ENCODE assay signal across 8 mouse cellular contexts in the genomic region with DNA sequence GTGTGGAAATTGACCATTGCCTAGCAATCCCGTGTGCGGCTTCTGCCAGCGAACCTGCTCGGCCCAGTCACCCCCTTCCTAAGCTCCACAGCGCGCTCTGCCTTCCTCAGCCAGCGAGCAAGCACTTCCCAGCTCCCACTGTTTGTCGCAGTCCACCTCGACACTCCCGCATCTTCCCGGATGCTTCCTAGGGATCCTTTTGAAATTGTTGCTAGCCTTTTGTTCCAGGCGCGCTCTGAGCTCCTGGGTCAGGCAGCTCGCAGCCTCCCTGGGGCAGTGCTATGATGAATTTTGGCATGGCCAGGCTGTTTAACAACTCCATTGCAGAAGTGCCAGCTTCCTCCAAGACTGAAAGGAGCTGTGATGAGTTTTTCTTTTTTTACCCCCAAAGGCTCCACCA.
DNase-seq lines count a peak whose midpoint lies in the region; ATAC-seq and TF ChIP-seq lines count a peak whose summit lies in the region.

No protein-coding gene starts in this region.

- H3K4me1 ChIP-seq in heart, embryonic 11.5 days (ENCODE audit: control insufficient read depth, insufficient read depth, low read length) = peaks cover 6% of the 10 kb centered on the region; the same call in 1 of the 2 replicates
- H3K4me1 ChIP-seq in embryonic facial prominence, embryonic 15.5 days = peaks cover 28% of the 10 kb centered on the region
- peaks cover 78% of the 10 kb centered on the region for H3K4me1 ChIP-seq in limb, embryonic 10.5 days
- no peaks in the 10 kb centered on the region for H3K4me1 ChIP-seq in cerebellum, adult 2 months (ENCODE audit: control insufficient read depth, insufficient read depth, low read length)

- TF ChIP-seq CTCF in cerebellum, adult 2 months (IDR thresholded peaks at IDR 0.05; ENCODE audit: borderline replicate concordance, insufficient read depth, low read depth, low read length) = no peak
- TF ChIP-seq CTCF in gastrocnemius, adult 2 months (IDR thresholded peaks at IDR 0.05) = no peak

- H3K36me3 ChIP-seq in heart, embryonic 11.5 days (ENCODE audit: control insufficient read depth, insufficient read depth, low read length) = no peaks in the 10 kb centered on the region
- no peaks in the 10 kb centered on the region for H3K36me3 ChIP-seq in embryonic facial prominence, embryonic 15.5 days
- no peaks in the 10 kb centered on the region for H3K36me3 ChIP-seq in limb, embryonic 10.5 days

- no peak for TF ChIP-seq POLR2A in cerebellum, adult 2 months (IDR thresholded peaks at IDR 0.05; ENCODE audit: borderline replicate concordance, insufficient read depth, low read length)

- no peaks in the 10 kb centered on the region for H3K9me3 ChIP-seq in heart, embryonic 11.5 days (replicated peaks; ENCODE audit: control insufficient read depth, low read length)
- H3K9me3 ChIP-seq in embryonic facial prominence, embryonic 15.5 days (replicated peaks) = no peaks in the 10 kb centered on the region
- no peaks in the 10 kb centered on the region for H3K9me3 ChIP-seq in limb, embryonic 10.5 days (replicated peaks)

- no peak for ATAC-seq in heart, embryonic 11.5 days (replicated peaks; ENCODE audit: insufficient number of reproducible peaks, low FRiP score, low TSS enrichment)
- no peak for ATAC-seq in embryonic facial prominence, embryonic 15.5 days (ENCODE audit: insufficient number of reproducible peaks, low FRiP score, low TSS enrichment, low read depth)

- no peak for DNase-seq in heart, adult 9 months (ENCODE audit: low spot score in 2 of 2)
- DNase-seq in ES-CJ7 (ENCODE audit: low read depth, low spot score) = peak; percentile 76
- DNase-seq in limb, embryonic 10.5 days (ENCODE audit: low spot score) = peak; percentile 62
- peak; percentile 26 for DNase-seq in right cerebral cortex, postnatal 4 days
- DNase-seq in cerebellum, adult 2 months = no peak
- DNase-seq in gastrocnemius, adult 2 months = no peak

- H3K9ac ChIP-seq in heart, embryonic 11.5 days (ENCODE audit: low read depth, low read length) = 0 out of 2 replicates have a peak overlapping the region, but pooled peaks have one; percentile 3
- H3K9ac ChIP-seq in embryonic facial prominence, embryonic 15.5 days = no peak overlapping the region

- WGBS in heart, embryonic 11.5 days (ENCODE audit: insufficient replicate concordance) = 1% methylated on average over 14 of the region's 14 CpGs
- 5% methylated on average over 14 of the region's 14 CpGs for WGBS in embryonic facial prominence, embryonic 15.5 days
- WGBS in limb, embryonic 10.5 days = 1% methylated on average over 14 of the region's 14 CpGs
- WGBS in cerebellum, adult 2 months = under 1% methylated on average over 14 of the region's 14 CpGs

- peak overlapping the region; percentile 59 for H3K4me2 ChIP-seq in heart, embryonic 11.5 days
- H3K4me2 ChIP-seq in embryonic facial prominence, embryonic 15.5 days (replicated peaks) = peak overlapping the region; percentile 48

- H3K27ac ChIP-seq in heart, embryonic 11.5 days (ENCODE audit: low read depth, low read length) = no peak overlapping the region
- H3K27ac ChIP-seq in embryonic facial prominence, embryonic 15.5 days (replicated peaks) = no peak overlapping the region
- peak overlapping the region; percentile 88 for H3K27ac ChIP-seq in limb, embryonic 10.5 days
- no peak overlapping the region for H3K27ac ChIP-seq in cerebellum, adult 2 months (ENCODE audit: insufficient read depth, low read length)
- no peak overlapping the region for H3K27ac ChIP-seq in gastrocnemius, adult 2 months

- intact Hi-C loops in gastrocnemius, adult 2 months (cut with DNase I) = no loop called here

- peak overlapping the region; percentile 22 for H3K4me3 ChIP-seq in heart, embryonic 11.5 days (ENCODE audit: low read depth, low read length)
- H3K4me3 ChIP-seq in embryonic facial prominence, embryonic 15.5 days (replicated peaks) = peak overlapping the region; percentile 17; the same call in 1 of the 2 replicates
- H3K4me3 ChIP-seq in limb, embryonic 10.5 days = peak overlapping the region; percentile 38
- H3K4me3 ChIP-seq in cerebellum, adult 2 months (replicated peaks; ENCODE audit: insufficient read depth, low read depth, low read length) = no peak overlapping the region
- no peak overlapping the region for H3K4me3 ChIP-seq in gastrocnemius, adult 2 months

- H3K27me3 ChIP-seq in heart, embryonic 11.5 days (ENCODE audit: control insufficient read depth, insufficient read depth, low read length) = no peaks in the 10 kb centered on the region
- H3K27me3 ChIP-seq in embryonic facial prominence, embryonic 15.5 days = no peaks in the 10 kb centered on the region
- H3K27me3 ChIP-seq in limb, embryonic 10.5 days (ENCODE audit: low read depth, poor library complexity, severe bottlenecking) = no peaks in the 10 kb centered on the region
- H3K27me3 ChIP-seq in cerebellum, adult 2 months (ENCODE audit: control insufficient read depth, insufficient read depth, low read length) = no peaks in the 10 kb centered on the region; the same call in 1 of the 2 replicates

Comparison
In these comparisons a context has a peak if more than half of its experiments do, and no peak if none do; other contexts are left out.
1. H3K4me3 ChIP-seq: peak in heart, embryonic 11.5 days (single experiment), embryonic facial prominence, embryonic 15.5 days (single experiment) and limb, embryonic 10.5 days (single experiment); none in cerebellum, adult 2 months (single experiment) and gastrocnemius, adult 2 months (single experiment).
2. DNase-seq: peak in ES-CJ7 (single experiment), limb, embryonic 10.5 days (single experiment) and right cerebral cortex, postnatal 4 days (single experiment); none in heart, adult 9 months (0 of 2), cerebellum, adult 2 months (0 of 2) and gastrocnemius, adult 2 months (single experiment).